Mouse (Mus musculus): ENCODE data around the gene Cela2a. TPM values are rescaled to one million over a fixed set of nuclear protein-coding genes. Genes with fewer than 3 reads are reported as not detected.
"Not testable (repeated sequence)": the region's sequence is repeated elsewhere in the genome, so short reads cannot be mapped to it uniquely, and the experiment has no call there.

The Cela2a gene
- total RNA-seq, 4 experiments from 2014 or later = not detected

GRCm38 (mm10) chr4:141797545-141797944 lies 28.4 kb downstream of the Cela2a start:
- DNase-seq (ENCODE audit: low spot score in 2 of 2) = no peak

DNA sequence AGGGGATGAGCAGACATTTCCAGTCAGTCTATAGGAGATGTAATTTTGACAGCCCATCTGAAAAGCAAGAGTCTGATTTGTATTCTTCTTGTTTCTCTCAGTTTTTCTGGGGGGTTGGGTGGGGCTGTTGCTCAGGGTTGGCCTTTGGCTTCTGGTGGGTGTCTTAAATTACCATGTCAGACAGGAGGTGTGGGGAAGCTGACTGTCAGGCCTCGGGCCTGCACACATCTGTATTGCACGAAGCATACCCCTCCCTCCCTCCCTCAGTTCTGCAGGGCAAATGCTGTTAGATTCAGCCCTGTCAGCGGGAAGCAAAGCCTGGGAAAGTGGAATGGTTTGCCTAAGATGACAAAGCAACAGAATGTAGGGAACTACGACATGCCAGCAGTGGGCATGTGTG lies 29.0 kb downstream of the Cela2a start:
- no peak for DNase-seq (ENCODE audit: low spot score in 2 of 2)

DNA sequence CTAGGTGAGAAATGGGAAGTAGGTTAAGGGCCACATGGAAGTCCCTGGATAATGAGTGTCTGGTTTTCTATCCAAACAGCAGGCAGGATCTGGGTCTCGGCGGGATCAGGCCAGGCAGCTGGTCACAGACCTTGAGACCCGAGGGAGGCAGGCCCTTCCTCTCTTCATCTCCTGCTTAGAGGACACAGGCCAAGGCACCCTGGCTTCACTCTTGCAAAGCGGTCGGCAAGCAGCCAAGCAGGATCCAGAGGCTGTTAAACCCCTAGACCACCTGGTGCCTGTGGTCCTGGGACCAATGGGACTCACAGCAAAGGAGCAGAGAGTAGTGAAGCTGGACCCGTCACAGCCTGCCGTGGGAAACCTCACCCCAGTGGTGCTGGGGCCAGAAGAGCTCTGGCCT lies 29.6 kb downstream of the Cela2a start:
- no peak for DNase-seq (ENCODE audit: low spot score in 2 of 2)

GRCm38 (mm10) chr4:141794152-141794535 lies 31.8 kb downstream of the Cela2a start:
- DNase-seq (ENCODE audit: low spot score in 2 of 2) = no peak

DNA sequence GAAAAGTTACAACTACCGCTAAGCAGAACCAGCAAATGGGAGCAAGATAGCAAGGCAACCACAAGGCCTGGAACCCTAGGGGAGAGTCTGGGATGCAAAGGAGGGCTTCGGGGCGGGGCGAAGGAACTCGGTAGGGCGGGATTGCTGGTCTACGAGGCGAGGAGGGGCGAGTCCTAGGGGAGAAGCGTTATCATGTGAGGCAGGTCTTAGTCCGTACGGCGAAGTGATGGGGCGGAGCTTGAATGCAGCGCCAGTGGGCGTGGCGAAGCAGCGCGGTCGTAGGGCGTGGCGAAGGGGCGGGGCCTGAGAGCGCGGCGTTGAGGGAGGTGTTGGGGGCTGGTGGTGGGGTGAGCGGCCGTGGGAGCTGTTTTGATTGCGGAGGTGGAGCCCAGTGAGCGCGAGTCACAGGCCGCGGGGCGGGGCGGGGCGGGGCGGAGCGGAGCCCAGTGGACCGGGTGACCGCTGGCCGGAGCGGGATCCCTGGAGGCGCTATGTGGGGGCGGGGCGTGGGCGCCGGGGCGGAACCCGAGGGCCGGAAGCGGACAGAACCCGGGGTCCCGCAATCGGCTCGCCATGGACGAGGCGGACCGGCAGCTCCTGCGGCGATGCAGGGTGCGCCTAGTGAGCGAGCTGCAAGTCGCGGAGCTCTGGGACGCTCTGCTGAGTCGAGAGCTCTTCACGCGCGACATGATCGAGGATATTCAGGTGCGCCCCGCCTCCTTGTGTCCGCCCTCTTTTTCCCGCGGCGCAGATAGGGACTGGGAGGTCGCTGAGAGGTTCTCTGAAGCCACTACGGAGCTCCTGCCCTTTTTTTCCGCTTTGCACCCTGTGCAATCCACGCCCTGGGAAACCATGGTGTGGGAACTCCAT lies 32.4 kb downstream of the Cela2a start, which contains the start of gene Casp9:
Casp9 (plus strand) TSS at position 331 of the 870 bp plus-strand sequence.
- peak; percentile 94 to 95 for DNase-seq (ENCODE audit: low spot score in 2 of 2)

DNA sequence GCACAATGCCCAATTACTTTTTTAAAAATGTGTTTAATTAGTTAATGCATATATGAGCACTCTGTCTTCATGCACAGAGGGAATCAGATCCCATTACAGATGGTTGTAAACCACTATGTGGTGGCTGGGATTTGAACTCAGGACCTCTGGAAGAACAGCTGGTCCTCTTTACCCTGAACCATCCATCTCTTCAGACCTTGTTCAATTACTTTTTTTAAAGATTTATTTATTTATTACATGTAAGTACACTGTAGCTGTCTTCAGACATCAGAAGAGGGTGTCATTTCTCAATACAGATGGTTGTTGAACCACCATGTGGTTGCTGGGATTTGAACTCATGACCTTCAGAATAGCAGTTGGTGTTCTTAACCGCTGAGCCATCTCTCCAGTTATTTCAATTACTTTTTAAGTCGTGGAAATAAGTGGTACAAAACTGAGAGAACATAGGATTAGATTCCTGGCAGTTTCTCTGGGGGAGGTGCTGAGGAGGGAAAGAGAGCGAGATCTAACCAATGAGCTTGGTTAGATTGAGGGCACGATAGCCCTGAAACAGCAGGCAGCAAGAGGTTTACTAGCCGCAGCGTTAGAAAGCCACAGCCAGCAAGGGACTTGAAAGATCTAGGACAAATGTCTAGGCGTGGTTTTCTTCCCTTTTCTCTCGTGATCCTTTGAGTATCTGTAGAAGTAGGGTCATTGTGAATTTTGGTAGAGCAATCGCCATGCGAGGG lies 33.2 kb downstream of the Cela2a start:
- DNase-seq (ENCODE audit: low spot score in 2 of 2) = no peak

- no peak for DNase-seq (ENCODE audit: low spot score in 2 of 2)
These were observed 34.0 kb downstream of the Cela2a start for GRCm38 (mm10) chr4:141791951-141792350.

- DNase-seq (ENCODE audit: low spot score in 2 of 2) = no peak
These were observed 34.5 kb downstream of the Cela2a start for GRCm38 (mm10) chr4:141791486-141791885.

DNA sequence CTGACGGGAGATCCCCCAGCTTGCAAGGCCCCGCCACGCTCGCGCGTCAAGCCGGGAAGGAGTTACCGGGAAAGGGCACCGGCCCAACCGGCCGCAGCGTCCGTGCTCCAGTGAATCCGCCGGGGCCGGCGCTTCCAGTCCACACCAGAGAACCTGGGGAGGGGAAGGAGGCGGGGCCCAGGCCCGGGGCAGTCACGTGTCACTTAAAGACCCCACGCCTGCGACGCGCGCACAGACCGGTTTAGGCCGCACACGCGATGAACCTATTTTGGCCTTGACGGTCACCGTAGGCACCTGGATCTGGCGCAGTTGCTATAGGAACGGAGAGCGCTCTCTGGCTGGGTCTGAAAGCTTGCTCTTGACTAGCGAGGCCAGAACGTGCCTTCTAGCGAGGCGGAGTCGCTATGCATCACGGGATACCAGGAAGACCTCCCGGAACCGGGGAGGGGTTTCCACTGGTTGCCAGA lies 35.4 kb downstream of the Cela2a start, which contains the start of gene Dnajc16:
Dnajc16 (minus strand) TSS at position 408 of the 467 bp plus-strand sequence.
- DNase-seq (ENCODE audit: low spot score in 2 of 2) = peak; percentile 98 to 99

- DNase-seq (ENCODE audit: low spot score in 2 of 2) = no peak
These were observed 36.3 kb downstream of the Cela2a start for GRCm38 (mm10) chr4:141789564-141790218.

GRCm38 (mm10) chr4:141787462-141787861 lies 38.5 kb downstream of the Cela2a start:
- DNase-seq (ENCODE audit: low spot score in 2 of 2) = no peak

GRCm38 (mm10) chr4:141787046-141787445 lies 38.9 kb downstream of the Cela2a start:
- DNase-seq (ENCODE audit: low spot score in 2 of 2) = no peak

GRCm38 (mm10) chr4:141786141-141786540 lies 39.8 kb downstream of the Cela2a start:
- DNase-seq (ENCODE audit: low spot score in 2 of 2) = no peak

DNA sequence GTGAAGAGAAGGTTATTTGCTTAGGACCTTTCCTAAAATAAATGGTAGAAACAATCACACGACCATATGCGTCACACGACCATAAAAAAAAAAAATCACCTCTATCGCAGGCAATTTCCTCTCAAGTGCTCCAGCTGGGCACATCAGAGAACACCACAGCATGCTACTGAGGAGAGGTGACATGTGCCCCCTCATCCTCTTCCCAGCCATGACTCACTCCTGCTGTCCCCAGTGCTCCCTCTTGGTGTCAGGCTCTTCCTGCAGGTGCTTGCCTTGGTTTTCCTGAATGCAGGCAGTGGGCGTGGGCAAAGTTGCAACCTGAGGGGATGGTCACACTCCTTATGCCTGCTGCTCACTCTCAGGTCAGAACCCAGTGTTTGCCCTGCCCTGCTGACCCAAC lies 41.1 kb downstream of the Cela2a start:
- no peak for DNase-seq (ENCODE audit: low spot score in 2 of 2)

DNA sequence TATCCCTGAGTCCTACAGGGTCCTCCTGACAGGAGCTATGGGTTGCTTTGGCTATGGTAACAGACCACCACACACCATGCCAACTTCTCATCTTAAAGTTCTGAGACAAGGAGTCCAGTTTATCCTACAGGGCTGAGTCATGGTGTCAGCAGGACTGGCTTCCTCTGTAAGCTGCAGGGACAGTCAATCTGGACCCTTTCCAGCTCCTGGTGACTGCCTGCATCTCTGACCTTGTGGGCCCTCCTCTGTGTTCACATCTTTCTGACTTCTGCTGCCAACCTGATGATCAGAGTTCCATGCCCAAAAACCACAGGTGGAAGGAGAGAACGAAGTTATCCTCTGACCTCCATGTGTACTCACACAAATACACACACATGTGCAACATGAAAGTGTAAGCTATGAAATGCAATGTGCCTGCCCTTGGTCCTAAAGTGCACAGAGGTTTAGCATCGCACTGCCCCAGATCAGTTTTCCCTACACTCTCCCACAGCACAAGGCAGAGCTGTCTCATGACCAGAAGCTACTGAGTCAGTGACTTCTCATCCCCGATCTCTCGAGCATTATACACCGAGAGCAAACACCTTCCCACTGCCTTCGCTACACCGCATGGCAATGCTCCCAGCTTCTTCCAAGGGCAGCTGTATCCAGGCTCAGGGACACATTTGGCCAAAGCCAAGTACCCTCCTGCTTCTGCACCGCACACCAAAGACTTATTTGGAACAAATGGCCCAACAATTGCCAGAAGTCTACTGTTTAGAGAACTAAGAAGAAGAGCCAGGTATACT lies 44.6 kb downstream of the Cela2a start:
- no peak for DNase-seq (ENCODE audit: low spot score in 2 of 2)

DNA sequence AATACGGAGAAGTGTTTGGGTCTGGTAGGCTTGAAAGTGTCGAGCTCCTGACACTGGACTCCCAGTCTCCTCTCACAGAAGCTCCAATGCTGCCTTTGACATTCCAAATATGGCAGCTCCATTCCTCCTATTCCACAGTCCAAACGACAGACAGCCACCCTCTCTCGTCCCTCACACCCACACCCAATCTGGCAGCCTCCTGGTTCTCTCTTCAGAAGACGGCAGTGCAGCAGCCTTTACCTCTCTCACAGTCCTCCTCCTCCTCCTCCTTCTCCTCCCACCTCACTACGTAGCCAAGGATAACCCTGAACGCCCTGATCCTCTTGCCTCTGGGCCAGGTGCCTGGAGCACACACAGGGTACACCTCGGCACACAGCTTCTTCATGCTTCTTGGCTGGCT lies 46.1 kb downstream of the Cela2a start:
- peak; percentile 70 to 78 for DNase-seq (ENCODE audit: low spot score in 2 of 2)

GRCm38 (mm10) chr4:141773019-141773418 lies 52.9 kb downstream of the Cela2a start:
- not testable (repeated sequence) for DNase-seq (ENCODE audit: low spot score in 2 of 2)

- no peak for DNase-seq (ENCODE audit: low spot score in 2 of 2)
These were observed 54.1 kb downstream of the Cela2a start for GRCm38 (mm10) chr4:141771823-141772222.

DNA sequence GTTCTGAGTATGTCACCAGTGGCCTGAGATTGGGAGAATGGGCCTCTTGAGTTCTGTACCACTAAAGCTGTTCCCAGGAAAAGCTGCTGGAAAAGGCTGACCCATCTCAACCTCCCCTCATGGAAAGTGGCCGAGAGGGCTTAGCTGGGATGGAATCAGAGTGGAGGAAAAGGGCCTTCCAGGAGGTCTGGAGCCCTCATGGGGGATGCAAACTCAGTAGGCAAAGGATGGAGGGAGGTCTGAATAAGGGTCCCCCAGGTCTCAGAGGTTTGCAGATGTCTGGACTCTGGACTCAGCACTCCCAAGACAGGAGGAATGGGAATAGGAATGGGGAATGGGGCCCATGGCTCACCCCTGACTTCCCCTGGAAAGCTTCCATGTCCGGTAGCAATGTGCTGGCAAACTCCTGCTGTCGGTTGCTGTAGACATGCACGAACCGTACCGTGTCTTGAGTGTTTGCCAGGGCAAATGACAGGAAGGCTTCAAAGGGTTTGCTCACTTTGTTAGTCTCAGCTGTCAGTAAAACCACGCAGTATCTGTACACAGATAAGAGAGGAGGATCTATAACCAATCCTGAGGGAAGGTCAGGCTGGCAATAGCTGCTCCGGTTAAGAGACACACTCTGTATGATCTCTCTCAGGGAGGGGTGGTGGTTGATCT lies 56.3 kb downstream of the Cela2a start:
- no peak for DNase-seq (ENCODE audit: low spot score in 2 of 2)

DNA sequence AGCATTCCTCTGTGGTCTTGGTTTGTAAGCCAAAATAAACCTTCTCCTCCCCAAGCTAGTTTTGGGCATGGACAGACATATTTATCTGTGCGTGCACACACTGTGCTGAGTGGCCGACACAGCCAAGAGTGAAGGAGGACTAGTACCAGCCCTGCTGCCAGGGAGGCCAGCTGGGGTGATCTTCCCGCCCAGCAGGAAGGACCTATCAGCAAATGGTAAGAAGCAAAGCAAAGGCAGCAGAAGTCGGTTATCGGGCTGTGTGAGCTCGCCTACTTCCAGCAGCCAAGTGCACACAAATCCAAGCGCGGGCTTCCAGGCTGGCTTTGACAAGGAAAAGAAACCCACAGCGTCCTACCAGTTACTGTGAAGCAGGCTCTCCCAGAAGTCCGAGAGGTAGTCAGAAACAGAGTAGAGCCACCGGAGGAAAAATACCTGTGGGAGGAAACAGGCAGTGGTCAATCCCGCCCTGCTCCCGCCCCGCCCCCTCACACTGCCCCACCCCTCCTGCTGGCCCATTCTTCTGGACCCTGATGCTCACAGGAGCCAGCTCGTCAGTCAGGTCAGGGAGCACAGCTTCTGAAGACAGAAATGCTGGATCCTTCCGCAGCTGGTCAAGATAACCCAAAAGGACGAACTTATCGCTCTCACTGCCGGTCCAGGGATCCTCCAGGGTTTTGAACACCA lies 58.5 kb downstream of the Cela2a start:
- peak in 1 of 2 experiments; percentile 48 for DNase-seq (ENCODE audit: low spot score in 2 of 2)
